Mouse (Mus musculus) adrenal gland, adult 8-10 months (tissue): ENCODE results near the gene Cbln4. TPM values are rescaled to one million over a fixed set of nuclear protein-coding genes. Genes with fewer than 3 reads are reported as not detected.

Source experiments
- DNase-seq: peaks from one replicate; pipeline ENCODE4 v3.0.0; 2022
- total RNA-seq, 4 experiments: library from RNA; stranded (reverse); gene quantifications; 2 replicates each; pipeline ENCODE4 v1.2.4; 2022

Gene Cbln4
- not detected for total RNA-seq

DNA sequence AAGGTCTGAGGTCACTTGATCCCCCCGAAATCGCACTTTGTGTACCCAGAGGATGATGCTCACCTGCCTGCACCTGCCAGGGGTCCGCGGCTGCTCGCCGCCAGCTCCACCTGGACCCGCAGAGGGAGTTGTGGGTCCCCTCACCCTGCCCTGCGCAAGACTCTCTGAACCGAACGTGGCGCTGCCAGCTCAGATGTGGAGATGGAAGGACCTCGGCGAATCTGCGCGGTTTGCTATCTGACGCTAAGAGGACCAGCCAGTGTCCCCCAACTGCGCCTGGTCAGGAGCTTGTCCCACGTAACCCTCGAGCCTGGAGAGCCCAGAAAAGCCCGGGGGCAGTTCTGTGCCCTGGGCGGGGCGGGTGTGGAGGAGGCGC, at the start of gene Cbln4:
TSS of gene Cbln4 (minus strand) at position 232 of the 376 bp plus-strand sequence.
- DNase-seq: no peak

DNA sequence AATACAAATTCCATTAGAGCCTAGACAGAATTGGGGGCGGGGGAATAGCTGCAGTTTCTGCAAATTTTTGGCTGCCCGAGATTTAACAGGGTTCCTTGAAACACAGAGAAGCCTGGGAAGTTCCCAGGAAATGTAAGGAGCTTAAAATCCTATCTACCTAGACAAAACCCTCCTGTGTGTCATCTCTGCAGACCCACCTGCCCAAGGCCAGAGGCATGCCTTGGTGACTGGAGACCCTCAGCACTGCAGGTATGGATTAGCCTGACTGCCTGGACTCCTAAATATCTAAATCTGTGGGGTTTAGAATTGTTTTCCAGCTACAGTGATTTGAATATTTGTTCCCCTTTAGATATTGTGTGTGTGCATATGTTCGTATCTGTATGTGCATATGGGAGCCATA, 35.3 kb upstream of the Cbln4 start:
- no peak for DNase-seq

DNA sequence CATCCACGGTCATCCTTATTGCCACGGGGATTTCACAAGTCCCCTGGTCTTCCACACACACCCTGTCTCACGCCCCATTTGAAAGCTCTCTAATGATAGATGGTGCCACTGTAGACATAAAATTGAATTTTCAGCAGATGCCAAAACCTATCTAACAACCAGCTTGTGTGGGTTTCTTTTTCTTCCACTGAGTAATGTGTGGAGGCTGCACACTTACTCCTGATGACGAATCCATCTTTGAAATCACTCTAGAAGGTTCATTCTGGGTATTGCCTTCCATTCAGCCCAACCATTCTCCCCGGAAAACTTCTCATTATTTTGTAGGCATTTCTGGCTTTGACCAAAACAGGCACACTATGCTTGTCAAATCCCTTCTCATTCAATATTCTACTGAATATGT, 33.0 kb upstream of the Cbln4 start:
- no peak for DNase-seq

DNA sequence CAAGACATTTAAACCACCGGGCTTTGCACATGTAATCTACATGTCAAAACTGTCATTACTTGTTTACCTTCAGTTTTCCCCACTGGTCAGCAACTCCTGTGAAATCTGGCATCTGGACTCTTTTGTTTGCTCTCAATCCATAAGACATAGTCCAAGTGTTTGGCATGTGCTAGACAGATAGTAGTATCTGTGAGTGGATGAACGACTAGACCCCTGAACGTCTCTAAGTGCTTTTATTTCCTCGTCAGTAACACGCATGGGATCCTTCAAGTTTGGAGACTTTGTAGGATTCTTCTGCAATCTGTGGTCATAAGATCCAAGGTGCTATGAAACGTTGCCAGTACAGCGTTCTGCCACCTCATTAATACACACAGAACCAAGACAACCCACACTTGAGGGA, 19.6 kb upstream of the Cbln4 start:
- DNase-seq: no peak

DNA sequence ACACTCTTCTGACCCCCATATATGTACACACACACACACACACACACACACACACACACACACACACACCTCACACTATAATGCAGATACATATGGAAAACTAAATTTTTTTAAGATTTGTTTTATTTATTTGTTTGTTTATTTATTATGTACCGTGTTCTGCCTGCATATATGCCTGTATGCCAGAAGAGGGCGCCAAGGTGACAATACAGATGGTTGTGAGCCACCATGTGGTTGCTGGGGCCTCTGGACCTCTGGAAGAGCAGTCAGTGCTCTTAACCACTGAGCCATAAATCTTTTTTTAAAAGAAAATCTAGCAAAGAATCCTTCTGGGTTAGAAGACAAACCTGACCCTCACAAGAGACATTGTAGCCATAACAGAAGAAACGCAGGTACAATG, 16.5 kb upstream of the Cbln4 start:
- no peak for DNase-seq

DNA sequence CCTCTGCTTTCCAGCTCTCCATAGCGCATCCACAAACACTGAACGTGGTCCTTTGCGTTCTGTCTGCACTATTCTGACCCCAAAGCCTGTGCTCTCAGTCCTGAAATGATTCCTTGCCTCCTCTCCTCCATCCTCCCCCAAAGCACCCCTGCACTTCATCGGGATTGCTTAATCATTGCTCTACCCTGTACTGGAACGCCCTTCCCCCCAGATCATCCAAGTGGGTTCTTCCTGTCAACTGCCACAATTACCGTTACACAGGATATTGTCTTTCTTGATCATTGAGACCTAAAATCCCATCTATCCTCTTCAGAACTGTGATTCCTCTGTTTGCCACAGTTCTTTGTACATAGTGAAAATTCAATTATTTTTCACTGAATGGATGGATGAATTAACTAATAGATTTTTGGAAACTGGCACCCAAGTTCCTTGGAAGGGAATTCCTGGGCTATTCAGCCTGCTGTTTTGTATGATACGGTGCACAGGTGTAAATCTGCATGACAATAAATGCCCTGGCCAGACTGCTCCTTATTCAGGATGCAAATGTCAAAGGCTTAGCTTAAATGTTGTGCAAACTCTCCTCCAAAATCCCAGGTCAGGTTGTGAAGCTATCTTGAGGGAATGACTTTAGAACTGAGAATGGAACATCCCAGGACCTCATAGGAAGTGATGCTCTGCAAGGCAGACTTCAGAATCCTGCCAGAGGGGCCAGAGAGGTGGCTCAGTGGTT, 15.8 kb upstream of the Cbln4 start:
- no peak for DNase-seq

DNA sequence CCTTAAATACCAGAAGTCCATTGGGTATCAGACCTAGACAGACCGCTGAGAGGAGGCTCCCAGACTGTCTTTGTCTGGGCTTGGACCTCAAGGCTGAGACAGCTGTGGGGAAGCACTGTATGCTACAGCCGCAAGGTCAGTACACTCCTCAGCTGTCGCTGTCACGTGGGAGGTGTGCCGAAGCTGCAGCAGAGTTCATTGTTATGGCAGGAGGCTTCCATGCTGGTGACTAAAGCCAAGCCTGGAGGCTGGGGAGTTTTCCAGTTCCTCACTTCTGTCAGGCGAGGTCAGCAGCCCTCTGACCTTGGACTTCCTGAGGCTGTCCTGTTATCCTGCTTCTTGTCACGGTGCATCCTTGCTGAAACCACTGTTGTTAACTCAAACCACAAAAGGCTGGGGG, 2.7 kb upstream of the Cbln4 start:
- no peak for DNase-seq

DNA sequence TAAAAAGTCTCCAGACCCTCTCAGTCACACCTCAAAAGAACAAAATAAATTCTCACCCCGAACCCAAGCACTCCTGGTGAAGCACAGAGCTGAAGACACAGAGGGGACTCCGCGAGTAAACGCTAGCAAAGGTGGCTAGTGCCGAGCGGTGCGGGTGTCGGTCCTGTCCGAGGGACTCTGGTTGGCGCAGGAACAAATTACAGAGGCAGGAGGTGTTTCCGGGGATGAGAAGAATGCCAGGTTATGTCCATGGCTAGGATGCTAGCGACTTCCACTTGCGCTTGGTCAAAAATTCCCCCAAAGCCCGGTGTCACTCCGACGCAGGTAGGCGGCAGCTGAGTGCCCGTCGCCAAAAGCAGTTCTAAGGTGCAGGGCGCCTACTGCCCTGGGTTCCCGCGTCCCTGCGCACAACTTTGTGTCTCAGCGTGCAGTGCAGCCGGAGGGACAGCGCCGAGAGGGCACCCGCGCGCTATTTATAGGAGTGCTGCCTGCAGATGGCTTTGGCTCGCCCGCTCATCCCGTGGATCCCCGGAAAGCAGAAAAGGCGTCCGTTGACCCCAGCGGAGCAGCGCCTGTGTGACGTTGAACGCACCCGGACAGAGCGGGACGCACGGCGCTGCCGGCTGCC, 545 bp downstream of the Cbln4 start:
- no peak for DNase-seq

DNA sequence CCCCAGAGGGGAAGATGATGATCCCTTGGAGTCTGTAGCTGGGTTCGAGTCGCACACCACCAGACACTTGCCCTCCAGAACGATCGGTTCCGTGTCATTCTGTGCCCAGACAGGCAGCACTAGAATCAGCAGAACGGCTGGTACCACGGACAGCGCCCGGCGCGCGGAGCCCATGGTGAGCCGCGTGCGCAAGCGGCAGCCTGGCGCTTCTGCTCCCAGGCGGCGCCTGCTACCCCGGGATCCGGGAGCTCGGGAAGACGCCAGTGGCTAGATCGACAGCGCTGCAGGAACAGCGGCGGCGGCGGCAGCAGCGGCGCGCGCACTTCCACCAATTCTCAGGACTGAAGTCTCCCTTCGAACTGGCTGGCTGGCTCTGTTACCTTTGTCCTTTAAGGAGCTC, 1.1 kb downstream of the Cbln4 start:
- DNase-seq: peak; percentile 67

DNA sequence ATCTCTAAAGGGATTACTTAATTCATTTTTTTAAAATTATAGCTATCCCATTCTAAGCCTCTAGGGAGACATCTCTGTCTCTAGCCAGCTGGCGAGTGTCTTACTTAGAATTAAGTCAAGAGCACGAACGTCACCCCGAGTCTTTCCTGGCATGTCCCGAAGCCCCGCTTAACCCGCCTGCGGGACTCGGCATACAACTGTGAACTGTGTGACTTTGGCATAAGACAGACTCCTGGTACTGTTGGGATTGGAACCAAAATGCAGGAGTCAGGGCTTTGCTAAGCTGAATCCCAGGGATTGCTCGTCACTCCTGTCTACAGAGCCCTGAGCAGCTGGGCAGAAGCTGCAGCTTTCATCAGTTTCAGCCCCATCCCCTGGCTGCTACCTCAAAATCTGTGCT, 2.4 kb downstream of the Cbln4 start:
- no peak for DNase-seq

DNA sequence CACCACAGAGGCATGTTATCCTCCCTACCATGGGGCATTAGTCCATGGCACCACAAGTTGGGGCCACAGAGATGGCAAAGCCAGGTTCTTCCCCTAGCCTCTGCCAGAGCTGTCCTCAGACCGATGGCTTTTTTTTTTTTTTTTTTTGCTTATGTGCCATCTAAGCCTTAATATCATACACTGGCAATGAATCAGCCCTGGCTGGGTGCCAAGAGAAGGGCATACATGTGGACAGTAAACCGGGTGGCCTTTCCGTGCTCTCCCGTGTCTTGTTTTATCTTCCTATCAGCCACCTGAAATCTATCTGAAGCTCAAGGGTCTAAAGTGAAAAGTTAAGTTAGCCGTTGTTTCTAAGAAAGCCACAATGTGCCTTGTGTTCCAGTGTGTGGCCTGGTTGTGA, 3.7 kb downstream of the Cbln4 start:
- no peak for DNase-seq

DNA sequence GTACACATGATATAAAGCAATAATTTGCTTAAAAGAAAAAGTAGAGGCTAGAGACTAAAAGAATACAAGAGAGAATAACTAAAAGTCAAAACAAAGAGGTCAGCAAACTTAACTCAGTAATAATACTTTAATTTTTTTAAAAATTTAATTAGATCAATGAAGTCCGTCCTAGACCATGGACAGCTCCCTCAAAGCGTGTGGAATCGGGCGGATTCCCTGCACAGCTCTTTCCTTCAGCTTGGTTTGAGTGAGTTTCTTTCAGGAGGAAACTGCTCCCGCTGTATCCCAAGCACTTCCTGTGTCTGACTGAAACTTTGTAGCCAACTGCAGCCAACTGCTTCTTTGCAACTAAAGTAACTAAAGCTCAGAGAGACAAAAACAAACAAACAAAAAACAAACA, 9.0 kb downstream of the Cbln4 start:
- DNase-seq: no peak

DNA sequence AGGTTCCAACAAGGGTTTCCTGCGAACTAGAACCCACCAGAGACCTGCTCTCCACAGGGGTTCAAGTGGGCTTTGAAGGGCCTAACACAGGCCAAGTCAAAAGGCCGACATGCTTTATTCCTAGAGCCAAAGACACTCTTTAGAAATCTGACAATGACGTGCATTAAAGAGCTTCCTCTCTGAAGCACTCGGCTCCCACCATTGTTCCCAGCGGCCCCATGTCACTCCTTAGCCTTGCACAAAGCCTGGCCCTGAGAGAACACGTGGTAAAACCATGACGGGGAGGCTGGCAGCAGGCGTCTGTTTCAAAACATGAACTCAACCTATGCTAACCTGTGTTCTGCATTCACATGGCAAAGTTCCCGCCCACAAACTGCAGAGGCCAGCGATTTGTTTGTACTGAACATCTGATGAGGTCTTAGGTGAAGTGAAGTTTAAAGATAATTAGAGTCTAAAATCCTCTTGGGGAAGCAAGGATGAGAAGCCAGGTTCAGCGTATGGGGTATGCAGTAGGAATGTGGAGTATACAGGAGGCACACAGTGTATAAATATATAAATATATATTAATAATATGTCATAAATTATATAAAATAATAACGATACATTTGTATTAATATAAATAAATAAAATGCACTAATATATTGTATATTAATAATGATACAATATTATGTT, 17.7 kb downstream of the Cbln4 start:
- no peak for DNase-seq

DNA sequence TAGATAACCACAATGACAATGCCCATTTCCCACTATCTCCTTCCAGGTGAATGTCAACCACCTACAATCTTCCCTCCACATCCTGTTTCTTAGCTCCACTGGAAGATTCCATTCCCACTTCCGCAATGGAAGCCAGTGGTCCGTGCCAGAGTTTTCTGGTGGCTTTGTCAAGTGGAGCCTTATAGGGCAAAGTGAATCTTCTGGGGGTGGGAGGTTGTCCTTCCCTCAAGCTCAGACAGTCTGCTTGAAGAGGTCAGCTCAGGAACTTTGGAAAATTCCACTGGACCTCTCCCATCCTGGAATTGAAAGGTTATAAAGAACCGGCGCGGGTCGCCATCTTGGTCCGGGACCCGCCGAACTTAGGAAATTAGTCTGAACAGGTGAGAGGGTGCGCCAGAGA, 36.5 kb downstream of the Cbln4 start:
- no peak for DNase-seq

DNA sequence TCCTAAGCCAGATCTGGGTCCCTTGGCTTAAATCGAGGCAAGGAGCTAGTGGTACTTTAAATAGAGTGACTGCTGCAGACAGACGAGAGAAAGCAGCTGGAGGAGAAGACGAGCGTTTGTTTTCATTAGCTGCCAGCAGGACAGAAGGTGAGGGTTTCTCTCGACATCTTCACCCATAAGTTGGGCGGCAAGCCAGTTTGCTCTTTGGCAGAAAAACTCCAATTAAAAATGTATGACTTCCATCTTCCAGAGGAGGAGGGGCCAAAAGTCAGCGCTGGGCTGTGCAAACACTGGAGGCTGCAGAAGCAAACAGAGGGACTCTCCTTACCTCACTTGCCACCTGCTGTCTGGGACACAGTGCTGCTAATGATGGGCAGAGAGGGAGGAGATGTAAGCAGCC, 37.3 kb downstream of the Cbln4 start:
- DNase-seq: no peak

DNA sequence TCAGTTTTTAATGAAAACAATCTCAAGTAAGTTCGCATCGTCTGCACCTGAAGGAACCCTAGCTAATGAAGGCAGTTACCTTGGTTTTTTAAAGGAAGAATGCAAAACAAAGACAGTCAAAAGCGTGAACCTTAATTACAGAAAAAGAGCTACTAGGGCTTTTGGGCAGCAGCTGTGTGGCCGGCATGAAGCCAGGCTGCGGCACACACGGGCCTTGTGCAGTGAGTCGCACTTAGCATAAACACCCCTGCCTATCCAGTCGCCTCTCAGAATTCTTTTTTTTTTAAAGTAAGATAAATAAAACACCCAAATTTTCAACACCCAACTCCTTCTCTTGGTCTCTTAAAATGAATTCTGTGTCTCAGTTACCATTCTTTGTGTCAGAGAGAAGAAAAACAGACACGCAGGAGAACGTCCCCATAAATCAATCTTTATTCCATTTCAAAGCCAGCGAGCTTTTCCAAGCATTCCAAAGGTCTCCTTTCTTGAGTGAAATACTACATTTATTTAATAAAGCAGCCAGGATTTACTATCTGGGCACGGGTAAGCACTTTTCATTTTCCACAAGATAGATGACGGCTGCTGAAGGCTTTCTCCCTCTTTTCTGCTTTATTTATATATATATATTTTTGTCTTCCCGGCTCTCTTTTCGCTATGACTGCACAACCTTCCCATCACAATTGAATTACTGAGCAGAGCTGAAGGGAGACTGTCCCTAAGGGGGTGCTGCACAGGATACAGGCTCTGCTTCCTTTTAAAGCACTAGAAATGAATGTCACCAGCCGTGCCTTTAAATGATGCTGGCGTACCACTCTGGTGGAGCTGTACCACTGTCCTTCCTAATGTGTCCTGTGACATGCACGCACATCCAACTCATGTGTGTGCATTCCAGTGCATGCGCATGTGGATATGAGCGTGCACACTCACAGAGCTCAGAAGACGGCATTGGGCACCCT, 39.0 kb downstream of the Cbln4 start:
- no peak for DNase-seq

DNA sequence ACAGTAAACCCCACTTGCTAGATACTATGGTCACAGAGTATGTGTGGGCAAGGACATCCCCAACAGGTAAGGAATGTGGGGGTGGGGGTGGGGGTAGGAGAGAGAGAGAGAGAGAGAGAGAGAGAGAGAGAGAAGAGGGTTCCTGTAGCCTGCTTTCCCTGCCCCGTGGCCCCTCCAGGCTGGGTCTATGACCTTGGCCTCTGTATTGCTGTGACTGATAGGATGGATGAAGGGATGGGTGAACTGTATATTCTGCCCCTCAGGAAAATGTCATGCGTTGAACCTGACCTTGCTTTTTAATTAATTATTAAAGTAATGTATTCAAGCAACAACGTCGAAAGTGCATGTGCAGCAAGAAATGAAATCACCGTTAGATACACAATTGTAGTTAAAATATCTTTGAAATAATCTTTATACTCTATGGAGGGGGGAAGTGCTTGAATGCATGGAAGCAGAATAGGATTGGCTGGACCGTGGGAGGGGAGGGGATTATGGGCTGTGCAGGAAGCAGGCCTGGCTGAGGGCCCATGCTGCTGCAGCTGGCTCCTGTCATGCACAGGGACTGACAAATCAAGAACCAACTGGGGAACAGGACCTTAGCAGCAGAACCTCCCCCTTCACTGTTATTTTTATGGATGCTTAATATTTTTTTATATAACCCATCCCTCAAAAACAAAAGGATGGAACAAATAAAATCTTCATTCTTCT, 46.1 kb downstream of the Cbln4 start:
- no peak for DNase-seq

DNA sequence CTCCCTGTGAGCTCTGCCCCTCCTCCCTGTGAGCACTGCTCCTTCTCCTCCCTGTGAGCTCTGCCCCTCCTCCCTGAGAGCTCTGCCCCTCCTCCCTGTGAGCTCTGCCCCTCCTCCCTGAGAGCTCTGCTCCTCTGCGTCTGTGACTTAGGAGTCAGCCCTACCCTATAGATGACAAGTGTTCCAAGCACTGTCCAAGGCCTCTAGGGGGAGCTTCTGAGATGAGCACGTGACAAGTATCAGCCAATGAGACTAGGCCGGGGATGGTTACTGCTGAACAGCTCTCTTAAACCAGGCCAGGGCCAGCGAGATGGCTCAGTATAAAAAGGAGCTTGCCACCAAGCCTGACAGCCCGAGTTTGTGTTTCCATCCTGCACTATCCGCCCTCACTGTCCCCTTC, 48.4 kb downstream of the Cbln4 start:
- DNase-seq: no peak

DNA sequence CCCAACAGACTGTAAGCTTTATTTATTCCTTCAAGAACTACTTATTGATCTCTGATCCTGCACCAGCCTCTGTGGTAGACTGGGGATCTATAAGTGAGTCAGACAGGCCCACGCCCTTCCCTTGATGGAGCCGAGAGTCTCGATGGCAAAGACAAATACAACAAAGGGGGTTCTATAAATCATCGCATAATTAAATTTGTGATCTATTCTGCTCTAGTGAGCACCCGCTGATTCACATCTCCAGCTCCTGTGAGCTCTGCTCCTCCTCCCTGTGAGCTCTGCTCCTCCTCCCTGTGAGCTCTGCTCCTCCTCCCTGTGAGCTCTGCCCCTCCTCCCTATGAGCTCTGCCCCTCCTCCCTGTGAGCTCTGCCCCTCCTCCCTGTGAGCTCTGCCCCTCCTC, 49.0 kb downstream of the Cbln4 start:
- DNase-seq: no peak

DNA sequence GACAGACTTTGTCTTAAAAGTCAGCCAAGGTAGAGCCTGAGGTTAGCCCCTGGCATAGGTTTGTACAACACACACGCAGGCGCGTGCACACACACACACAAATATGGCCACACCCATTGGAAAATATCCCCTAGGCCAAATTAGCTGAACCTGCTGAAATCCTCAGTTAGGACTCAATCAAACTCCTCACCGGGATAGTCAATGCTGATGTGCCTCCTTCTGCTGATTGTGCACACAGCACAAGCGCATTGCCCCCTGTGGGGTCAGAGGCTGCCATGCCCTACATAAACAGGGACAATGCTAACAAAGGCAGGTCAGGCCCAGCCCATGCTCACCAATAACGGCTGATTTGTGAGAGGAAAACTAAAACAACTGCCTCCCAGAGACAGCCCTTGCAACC, 56.6 kb downstream of the Cbln4 start:
- no peak for DNase-seq
